Mouse (Mus musculus) spleen, adult 2 months (tissue): ENCODE measurements around the gene Cacnb3.

Experiments used
- CTCF ChIP-seq: fragments of 200-500 bp; IDR thresholded peaks from 2 replicates; pipeline ENCODE4 v1.5.1; 2011; ENCODE audit warnings: mild to moderate bottlenecking, inconsistent platforms; ENCODE audit not compliant: insufficient read depth, insufficient read length, insufficient replicate concordance; ENCODE audit errors: extremely low read depth
- POLR2A ChIP-seq: fragments of 200-500 bp; IDR thresholded peaks from 2 replicates; pipeline ENCODE4 v1.6.1; 2011; ENCODE audit warnings: low read depth, low read length, inconsistent platforms

DNA sequence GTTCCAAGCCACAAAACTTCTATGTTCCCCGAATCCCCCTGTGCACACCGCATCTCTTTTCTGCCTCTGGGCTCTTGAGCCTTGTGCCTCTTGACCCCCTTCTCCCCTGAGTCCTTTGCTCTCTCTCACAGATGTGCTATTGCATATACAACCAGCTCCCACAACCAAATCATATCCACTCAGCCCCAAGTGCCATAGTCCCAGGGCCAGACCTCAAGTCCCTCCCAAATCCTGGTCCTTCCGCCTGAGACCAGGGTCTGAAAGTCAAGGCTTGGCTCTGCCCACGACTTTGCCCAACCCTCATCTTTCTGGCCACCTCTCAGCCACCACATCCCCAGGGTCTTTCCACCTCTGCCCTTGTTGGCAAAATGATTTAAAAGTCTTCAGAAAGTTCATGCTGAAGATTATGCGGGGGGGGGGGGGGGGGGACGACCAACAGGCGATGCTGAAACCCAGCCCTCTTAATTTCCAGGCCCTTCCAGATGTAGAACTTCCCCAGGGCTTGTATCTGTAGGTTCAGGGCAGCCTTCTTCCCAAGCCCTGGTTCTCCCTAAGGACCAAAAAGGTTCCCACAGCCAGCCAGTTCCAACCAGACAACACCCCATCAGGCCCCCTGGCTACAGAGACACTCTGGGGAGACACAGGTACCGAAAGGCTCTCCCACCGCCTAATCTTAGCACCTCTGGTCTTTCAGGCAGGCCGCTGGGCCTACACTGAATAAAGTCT lies 22.4 kb upstream of the Cacnb3 start:
- TF ChIP-seq POLR2A (no peak), CTCF (no peak)
